Mouse (Mus musculus) kidney, postnatal 4 days (tissue): ENCODE results near the gene Ccdc174.
A peak's percentile ranks its signal among the peaks of the same experiment; 100 is the strongest.
"Not testable (repeated sequence)": the region's sequence is repeated elsewhere in the genome, so short reads cannot be mapped to it uniquely, and the experiment has no call there.

ENCODE experiments used
- DNase-seq, 2 experiments: peaks; one replicate each; pipeline ENCODE4 v3.0.0; 2021; ENCODE audit warnings: mixed read lengths in 2 of 2

The Ccdc174 gene

DNA sequence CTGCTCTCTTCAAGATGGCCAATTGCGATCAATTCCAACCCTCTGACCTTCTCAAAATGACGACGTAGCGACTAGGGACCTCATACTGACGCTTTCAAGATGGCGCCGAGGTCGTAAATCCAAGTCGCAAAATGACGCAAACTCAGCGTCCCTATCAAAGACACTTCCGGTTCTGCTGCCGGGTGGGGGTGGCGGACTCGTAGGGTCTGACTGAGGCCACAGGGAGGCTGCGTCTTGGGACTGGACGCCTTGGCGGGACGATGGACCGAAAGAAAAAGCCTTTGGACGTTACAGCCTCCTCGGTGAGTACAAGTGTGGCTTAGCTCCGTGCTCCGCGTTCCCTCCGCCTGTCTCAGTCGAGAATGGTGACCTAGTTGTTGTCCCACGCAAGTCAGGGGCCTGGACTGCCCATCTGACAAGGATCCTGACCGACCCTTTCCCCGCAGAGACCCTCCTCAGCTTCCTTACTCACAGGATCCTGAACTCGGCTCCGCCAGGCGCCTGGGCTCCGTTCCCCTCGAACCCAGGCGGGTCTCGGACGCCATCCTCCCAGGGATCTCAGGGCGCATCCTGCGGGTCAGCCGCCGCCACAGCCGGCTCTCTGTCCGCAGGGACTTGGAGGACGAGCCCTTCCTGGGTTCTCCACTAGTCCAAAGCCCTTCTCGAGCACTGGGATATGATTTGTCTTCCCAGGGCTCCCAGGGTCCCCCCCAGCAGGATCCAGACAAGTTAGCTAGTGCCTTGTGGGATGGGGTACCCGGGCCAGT lies at the start of gene Ccdc174:
TSS of gene Ccdc174 (plus strand) at position 169 of the 767 bp plus-strand sequence.
- peak; percentile 93 to 96 for DNase-seq

DNA sequence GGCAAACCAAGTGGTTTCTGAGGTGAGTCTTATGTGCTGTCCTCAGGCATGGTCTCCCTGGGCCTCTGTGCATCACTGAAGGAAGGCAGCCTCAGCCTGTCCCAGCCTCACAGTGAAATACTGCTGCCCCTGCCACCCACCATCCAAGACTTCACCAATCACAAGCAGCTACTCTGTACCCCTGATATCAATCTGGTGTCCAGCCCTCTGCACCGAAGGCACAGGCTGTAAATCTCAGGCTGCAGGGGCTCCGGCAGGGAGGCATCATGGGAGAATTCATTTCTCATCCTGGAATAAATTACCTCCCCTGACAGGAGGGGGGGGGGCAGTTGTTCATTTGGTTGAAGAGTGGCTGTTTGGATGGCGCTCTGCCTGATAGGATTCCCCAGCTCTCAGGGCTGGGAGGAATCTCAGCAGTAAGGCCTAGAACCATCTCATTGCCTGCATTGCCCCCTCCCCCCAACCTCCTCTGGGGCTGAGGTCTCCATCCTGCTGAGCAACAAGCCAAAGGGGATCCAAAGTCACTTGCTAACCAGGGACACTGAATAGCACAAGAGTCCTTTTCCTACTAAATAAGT lies 44.9 kb upstream of the Ccdc174 start:
- DNase-seq = no peak

DNA sequence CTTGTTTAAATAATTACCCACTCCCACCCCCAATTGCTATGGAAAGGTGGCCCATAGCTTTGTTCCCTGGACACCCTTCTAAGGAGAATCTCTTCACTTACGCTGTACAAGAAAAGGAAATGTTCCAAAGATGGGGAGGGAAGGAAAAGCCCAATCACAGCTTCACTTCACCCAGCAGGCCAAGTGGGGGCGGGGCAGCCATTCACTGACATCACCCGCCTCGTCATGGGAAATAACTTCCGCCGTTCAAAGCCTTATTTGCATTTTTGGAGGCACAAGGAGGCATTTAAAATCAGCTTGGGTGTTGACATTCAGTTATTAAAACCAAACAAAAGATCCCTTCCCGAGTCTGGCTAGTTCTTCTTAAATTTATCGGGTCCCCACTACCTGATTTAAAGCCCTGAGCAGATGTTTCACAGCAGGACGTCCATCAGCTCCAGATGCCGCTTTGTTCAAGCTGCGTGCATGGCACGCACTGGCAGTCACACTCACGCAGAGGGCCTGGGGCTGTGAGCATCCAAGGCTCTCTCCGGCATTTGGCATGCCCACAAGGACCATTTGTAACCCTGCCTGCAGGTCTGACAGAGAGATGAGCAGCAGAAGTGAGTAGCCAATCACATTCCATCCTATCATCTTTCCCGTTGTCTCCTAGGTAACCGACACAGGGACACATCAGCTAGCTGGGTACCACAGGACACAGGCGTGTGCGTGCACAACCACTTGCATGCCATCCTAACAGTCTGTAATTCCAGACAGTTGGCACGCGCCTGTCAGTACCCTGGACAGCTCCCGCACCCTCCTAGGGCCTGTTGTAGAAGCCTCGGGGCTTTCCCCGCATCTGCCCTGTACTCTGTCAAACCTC lies 38.6 kb upstream of the Ccdc174 start:
- peak; percentile 90 to 92 for DNase-seq

DNA sequence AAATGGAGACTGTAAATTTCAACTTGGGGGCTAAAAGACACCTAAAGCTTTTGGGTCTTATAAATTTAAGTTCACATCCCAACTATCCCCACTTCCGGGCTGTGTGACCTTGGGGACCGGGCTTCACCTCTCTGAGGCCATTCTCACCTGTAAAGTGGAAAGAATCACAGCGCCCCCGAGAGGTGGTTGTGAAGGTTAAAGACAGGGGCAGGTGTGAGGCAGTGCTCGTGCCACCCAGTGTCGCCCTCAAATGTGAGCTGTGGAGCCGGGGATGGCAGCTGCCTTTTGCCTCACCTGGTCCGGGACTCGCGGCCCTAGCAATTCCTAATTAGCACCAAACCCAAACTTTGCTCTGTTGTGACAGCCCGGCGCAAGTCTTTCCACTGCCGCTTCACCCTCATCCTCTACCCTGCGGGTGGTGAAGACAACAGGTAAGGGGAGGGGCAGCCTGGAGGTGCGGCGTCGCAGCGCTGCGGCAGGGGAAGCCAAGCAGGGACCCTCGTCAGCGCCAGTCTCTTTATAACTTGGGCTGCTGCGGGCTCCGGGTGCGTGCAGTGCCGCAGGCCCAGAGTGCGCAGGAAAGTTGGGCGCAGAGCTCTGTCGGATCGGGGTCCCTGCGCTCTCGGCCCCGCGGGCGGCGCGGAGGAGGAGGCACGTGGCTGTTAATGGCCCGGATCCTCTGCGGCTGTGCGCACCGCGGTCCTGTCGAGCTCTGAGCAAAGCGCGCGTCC lies 34.8 kb upstream of the Ccdc174 start:
- peak; percentile 12 to 19 for DNase-seq

DNA sequence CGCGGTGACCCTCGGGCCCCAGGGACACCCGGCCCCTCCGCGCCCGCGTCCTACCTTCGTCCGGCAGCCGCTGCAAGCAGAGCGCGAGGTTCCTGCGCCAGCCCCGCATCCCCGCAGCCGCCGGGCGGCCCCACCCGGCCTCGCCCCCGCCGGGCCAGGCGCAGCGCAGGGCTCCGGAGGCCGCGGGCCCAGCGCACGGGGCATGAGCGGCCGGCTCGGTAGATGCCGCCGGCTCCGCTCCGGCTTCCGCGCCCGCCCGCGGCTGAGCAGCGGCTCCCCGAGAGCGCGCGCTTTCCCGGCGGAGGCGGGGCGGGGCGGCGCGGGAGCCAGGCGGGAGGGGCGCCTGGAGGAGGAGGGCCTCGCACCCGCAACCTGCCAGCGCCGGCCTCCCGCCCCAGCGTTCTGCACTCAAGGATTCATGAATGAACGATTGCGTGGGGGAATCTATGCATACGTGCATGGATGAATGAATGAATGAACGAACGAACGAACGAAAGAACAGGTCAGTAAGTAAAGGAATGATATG lies 34.2 kb upstream of the Ccdc174 start:
- peak in 1 of 2 experiments; percentile 8 for DNase-seq

DNA sequence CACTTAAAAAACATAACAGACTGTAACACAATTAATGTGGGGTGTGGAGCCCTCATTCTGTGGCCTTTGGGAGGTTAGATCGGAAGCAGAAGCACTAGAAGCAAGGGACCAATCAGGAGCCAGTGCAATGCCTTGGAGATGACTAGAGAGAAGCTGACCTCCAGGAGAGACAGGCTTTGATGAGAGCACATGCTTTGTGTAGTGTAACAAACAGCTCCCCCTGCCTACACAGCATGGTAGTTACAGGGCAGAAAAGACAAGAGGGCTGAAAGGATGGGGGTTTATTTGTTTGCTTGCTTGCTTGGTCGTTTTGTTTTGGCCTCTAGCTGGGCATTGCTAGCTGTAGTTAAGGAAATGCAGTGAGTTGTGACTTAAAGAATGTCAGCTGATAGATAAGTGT lies 25.3 kb upstream of the Ccdc174 start:
- DNase-seq = peak; percentile 54 to 56

DNA sequence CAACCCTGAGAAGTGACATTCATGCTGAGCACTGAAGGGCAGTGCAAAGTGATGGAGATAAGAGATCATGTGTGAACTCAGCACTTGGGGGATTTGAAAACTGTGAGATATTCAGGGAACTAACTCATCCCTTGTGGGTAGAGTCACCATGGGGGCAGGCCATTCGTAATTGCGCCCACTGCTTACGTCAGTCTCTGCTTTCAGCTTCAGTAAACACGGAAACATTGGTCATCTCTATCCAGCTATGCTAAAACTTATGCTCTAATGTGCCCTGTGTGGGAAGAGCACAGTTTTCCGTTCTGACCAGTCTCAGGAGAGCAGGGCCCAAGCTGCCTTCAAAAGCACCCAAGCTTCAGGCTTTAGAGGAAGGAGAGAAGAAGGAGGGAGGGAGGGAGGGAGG lies 19.5 kb upstream of the Ccdc174 start:
- DNase-seq = no peak

DNA sequence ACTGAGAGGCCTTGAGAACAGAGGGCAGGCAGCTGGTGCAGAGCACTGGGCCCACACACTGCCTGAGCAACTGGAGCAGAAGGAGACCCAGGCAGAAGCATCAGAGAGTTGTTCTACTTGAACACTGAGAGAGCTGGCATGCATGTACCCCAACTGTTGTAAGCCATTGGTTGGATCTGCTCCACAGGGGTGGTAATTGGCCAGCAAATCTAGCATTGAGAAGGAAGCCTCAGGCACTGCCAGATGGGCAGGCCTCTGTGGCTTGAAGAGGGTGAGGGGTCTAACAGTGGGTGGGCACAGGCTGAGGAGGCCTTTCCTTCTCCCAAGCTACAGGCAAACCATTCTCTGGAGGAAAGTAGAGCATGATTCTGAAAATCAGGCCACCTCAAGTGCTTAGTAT lies 15.0 kb upstream of the Ccdc174 start:
- DNase-seq = no peak

DNA sequence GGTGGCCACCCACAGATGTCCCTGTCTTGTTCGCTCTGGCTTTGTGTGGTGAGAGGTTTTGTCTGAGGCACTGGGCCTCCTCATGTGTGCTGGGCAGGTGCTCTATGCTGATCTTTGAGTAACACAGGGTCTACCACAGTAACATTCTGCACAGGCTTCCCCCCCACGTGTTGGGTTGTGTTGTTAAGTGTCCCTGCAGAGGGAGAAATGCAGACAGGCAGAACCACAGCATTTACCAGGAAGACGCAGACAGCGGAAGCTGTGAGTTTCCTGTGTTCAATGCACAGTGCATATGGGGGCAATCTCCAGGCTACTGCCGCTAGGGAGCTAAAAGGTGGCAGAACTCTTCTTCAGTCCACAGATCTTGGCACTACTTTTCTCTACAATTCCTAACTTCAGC lies 13.3 kb upstream of the Ccdc174 start:
- DNase-seq = no peak

DNA sequence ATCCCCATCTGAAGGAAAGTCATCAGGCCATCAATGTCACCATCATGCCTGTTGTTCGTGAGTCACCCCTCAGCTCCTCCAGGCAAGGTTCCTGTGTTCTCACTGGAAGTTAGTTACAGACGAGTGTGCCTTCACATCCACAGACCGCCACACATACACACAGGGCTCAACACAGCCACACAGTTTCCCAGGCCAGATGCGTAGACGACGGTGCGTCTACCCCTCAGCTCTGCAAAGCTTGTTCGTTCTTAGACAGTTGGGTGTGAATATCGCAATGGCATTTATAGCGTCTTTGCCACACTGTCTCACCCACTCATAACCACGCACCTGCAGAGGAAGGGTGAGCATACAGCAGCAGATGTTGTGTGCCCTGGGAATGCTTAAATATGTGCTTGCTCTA lies 12.3 kb upstream of the Ccdc174 start:
- DNase-seq = no peak

DNA sequence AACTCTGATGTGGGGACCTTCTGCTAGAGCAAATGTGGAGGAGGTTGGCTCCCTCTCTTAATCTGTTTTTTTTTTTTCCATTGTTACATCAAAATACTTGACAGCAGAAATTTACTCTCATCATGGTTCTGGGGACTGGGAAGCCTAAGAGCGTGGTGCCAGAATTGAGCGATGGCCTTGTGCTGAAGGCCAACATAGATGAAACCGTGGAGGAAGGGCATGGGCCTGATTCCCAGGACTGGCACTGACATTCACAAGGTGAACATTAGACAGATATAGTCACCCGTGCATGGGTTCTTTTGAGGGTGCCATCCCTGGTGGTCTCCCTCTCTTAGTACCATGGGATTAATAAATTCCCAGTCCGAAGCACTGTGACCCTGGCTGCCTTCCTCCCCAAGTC lies 9.8 kb upstream of the Ccdc174 start:
- DNase-seq = no peak

DNA sequence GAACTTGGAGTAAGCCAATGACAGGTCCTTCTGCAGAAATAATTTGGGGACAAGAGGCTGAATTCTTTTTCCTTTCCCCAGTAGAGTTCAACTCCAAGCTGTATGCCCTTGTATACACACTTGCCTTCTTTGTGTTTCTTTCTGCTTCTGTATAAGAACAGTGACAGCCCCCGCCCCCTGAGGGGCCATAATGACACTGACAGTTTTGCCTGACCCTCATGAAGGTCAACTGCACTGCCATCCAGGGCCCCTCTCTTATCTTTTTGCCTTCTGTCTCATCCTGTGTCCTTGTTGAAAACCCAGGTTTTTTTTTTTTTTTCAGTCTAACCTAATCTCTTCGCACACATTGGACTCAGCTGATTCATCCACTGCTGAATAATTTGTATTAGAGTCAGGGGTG lies 5.1 kb upstream of the Ccdc174 start:
- DNase-seq = no peak

DNA sequence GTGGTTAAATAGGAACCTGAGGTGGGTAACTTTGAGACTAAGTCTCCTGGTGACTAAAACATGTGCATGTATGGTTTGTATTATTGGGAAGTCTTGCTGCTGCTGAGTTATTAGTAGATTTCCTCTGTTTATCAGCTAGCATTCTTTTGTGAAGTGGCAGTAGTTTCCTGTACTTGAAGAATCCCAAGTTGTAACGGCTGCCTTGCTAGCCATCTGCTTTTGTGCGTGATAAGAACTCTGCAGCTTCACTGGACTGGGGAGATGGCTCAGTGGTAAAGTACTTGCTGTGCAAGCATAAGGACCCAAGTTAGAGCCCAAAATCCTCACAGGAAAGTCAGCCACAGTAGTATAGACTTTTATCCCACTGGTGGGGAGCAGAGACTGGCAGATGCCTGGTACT lies 6.0 kb downstream of the Ccdc174 start:
- DNase-seq = no peak

DNA sequence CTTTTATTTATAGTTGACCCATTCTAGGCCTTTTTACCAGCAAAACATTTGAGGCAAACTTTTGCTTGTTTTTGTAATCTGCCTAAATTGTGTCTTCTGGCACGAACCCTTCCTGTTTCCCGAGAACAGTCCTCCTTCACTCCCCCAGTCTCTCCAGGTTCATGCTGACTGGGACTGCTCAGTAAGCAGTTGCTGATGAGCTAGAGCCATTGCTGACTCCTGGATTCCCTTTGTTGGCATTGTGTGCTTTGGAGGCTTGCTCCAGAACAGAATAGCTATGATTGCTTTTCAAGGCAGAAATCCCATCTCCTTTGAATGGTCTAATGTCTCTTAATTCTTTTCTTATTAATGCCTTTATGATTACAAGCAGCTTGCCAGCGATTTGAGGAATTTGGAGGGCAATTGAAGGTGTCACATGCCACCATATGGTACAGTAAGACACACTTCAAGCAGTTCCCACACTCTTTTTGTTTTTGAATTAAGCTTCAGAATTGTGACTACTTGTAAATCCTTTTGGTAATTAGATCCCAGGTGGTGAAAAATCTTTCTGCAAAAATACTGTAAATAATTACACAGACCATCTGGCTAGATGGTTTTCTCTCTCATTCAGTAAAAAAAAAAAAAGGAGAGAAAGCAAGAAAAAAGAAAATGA lies 11.5 kb downstream of the Ccdc174 start:
- no peak for DNase-seq

DNA sequence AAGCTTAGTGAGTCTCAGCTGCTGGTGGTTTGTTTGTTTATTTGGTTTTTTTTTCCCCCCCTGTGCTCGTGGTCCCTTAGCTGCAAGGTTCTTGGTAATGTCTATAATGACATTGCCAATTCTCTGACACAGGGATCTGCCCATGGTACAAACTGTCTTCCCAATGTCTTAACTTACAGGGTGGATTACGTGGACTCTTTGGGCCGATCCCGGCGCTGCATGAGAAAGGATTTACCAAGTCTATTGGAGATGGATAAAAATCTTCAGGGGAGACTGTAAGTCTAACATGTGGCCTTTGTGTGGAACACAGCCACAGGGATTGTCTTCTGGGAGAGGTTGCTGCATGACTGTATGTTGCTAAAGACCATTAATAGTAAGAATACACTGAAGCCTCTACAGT lies 12.8 kb downstream of the Ccdc174 start:
- no peak for DNase-seq

DNA sequence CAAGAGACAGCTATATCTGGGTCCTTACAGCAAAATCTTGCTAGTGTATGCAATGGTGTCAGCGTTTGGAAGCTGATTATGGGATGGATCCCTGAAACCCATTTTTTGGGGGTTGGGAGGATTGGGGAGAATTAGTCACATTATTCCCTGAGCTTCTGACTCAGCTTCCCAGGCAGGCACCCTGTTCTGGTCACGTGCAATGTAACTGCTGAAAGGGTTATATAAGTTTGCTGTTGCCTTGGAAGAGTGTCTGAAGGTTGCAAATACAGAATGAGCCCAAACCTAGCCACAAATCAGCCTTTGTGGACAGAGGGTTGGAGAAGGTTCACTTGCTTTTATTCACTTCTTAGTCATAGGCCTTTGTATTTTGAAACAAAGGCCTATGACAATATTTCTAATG lies 13.9 kb downstream of the Ccdc174 start:
- DNase-seq = no peak

DNA sequence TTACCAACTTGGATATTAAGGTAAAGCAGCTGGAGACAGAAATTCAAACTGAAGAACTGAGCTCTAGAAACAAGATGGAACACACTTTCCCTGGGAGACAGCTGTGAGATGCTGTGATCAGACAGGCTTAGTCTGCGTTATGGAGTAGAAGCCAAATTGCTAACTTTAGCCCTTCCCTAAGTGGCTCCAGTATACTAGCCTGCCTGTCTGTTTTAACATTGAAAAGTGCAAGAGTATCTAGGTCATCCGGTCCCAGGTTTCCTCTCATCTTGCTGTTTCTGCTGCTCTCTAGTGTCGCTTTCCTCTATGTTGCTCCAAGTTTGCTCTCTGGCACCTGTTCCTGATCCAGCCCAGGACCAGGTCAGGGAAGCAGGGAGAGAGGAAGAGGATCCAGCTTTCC lies 18.9 kb downstream of the Ccdc174 start:
- DNase-seq = no peak

DNA sequence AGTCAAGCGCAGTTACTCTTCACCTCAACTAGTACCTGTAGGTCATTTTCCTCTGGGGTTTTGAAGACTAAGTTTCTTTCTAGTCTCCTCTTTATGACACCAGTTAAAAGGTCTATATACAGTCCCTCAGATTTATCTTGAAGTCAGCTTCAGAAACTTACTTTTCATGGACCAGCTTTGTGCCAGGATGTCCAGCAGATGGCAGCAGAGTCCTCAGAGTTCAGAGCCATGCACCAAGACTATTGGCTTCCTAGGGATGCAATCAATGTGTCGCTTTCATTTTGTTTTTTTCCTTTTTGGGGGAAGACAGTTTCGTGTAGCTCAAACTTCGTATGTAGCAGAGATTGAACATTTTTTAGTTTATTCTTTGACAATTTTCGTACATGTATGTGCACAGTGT lies 23.7 kb downstream of the Ccdc174 start:
- peak; percentile 87 to 88 for DNase-seq

DNA sequence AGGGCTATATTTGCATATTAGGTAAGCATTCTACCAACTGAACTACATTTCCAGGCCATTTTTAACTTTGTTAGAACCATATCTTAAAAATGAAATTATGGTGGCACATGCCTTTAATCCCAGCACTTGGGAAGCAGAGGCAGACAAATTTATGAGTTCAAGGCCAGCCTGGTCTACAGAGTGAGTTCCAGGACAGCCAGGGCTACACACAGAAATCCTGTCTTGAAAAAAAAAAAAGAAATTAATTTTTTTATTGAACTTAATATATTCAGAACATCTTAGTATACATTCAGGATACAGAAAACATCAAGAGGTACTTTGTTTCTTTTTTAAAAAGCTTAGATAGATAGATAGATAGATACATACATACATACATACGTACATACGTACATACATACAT lies 24.7 kb downstream of the Ccdc174 start, which contains the start of gene 4930590J08Rik:
TSS of gene 4930590J08Rik (plus strand) at position 301 of the 400 bp plus-strand sequence.
- not testable (repeated sequence) for DNase-seq

DNA sequence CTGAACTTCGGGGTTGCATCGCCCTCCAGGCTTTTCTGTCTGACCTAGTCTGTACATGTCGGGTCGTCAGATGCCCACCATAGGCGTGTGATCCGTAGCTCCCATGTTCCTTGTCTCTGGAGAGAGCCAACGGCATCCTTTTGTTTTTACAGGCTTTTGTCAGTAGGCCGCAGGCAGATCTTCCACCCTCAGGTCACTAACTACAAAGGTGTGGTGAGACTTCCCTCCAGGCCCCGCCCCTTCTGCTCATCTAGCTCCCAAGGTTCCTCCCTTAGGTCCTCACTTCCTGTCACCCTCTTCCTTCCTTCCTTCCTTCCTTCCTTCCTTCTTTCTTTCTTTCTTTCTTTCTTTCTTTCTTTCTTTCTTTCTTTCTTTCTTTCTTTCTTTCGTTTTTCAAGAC lies 36.2 kb downstream of the Ccdc174 start:
- DNase-seq = no peak

DNA sequence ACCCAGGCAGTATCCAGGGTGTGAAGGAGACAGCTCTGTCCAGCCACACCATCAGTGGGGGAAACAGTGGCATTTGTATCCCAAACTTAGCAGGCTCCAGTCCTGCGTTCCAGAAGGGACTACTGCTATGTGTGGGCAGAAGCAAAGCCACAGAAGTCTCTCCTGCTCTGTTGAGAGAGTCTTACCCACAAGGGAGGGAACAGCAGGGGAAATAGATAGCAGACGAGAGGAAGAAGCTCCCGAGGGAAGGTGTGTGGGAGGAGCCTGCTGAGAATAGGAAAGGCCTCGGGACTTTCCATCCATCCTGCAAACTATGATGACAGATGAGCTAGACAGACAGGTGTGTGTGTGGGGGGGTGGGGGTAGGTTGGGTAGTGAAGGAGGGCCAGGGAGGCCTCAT lies 39.4 kb downstream of the Ccdc174 start:
- DNase-seq = no peak

DNA sequence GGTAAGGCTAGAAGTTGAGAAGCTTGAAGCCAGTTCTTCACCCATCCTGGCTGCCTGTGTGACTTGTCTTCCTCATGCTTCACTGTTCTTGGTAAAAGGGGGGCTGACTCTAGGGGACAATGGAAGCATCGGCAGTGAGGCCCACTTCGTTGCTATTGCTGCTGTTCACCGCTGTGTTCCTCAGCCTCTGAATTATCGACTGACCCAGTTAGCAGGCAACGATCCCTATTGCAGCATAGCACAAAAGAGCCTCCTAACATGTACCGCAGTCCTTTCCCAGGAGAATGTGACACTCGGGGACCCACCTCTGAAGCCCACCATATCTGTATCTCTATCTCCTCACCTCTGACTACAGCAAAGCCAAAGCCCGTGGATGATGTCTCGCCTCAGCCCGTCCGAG lies 39.9 kb downstream of the Ccdc174 start:
- no peak for DNase-seq
